Mouse (Mus musculus): Measurements from ENCODE around the gene Kif5a. TPM values are rescaled to one million over a fixed set of nuclear protein-coding genes. Genes with fewer than 3 reads are reported as not detected.

Kif5a gene
- total and polyA plus RNA-seq, 3 experiments = 0.14 to 2.1 TPM; not detected in 1

GRCm38 (mm10) chr10:127265727-127266111, 2.6 kb upstream of the Kif5a start:
- Histone ChIP-seq H3K4me2 (ENCODE audit: insufficient read depth, low read depth, poor library complexity, severe bottlenecking) (no peak overlapping the region), H3K79me2 (replicated peaks; ENCODE audit: control insufficient read depth, extremely low read depth, insufficient read depth, poor library complexity, severe bottlenecking) (peaks cover 12% of the 10 kb centered on the region), H3K4me3 (replicated peaks in 1 of 3; ENCODE audit: low read depth in 2 of 3, low read length in 2 of 3, poor library complexity in 1 of 3) (peak overlapping the region; percentile 45 to 94 (median 88)), H3K9me3 (replicated peaks; ENCODE audit: low read length) (no peaks in the 10 kb centered on the region), H3K27me3 (replicated peaks) (peaks cover 38% of the 10 kb centered on the region), H3K27ac (ENCODE audit: insufficient read depth, low read depth) (no peak overlapping the region), H3K36me3 (replicated peaks in 1 of 2; ENCODE audit: control insufficient read depth in 1 of 2, insufficient read depth in 1 of 2, low read length in 1 of 2) (peaks cover 16 to 29% of the 10 kb centered on the region in 2 experiments), H3K9ac (ENCODE audit: insufficient read depth, low read depth) (no peak overlapping the region; the same call in 1 of the 2 replicates), H3K4me1 (ENCODE audit: control insufficient read depth in 1 of 2, insufficient read depth in 2 of 2) (peaks cover 11 to 22% of the 10 kb centered on the region in 2 experiments)
- TF ChIP-seq E2F4 (IDR thresholded peaks at IDR 0.05; ENCODE audit: insufficient replicate concordance, low read depth, low read length) = no peak
- TF ChIP-seq MXI1 (IDR thresholded peaks at IDR 0.05; ENCODE audit: low read depth, low read length) = no peak
- TF ChIP-seq USF2 (conservative IDR thresholded peaks at IDR 0.05; ENCODE audit: low read depth, low read length) = peak; percentile 19; the same call in 1 of the 2 replicates
- no peak for TF ChIP-seq SIN3A (IDR thresholded peaks at IDR 0.05; ENCODE audit: low read length)
- TF ChIP-seq MYC (IDR thresholded peaks at IDR 0.05; ENCODE audit: low read depth, low read length) = peak; percentile 41; the same call in 1 of the 2 replicates
- TF ChIP-seq USF1 (IDR thresholded peaks at IDR 0.05; ENCODE audit: low read depth, low read length) = peak; percentile 47; the same call in 1 of the 2 replicates
- no peak for TF ChIP-seq POLR2A (IDR thresholded peaks at IDR 0.05; ENCODE audit: low read depth, low read length)
- peak; percentile 41 for TF ChIP-seq SMC3 (IDR thresholded peaks at IDR 0.05; ENCODE audit: low read depth, low read length)
- TF ChIP-seq RAD21 (IDR thresholded peaks at IDR 0.05; ENCODE audit: low read depth, low read length) = peak; percentile 47
- peak in 1 of 2 experiments; percentile 62; a peak in 2 of 4 replicates for TF ChIP-seq CTCF (conservative IDR thresholded peaks at IDR 0.05 in 1 of 2, IDR thresholded peaks at IDR 0.05 in 1 of 2; ENCODE audit: low read depth in 2 of 2, low read length in 2 of 2)
- no peak for TF ChIP-seq ZKSCAN1 (IDR thresholded peaks at IDR 0.05; ENCODE audit: borderline replicate concordance, low read depth, low read length)
- peak; percentile 45 for DNase-seq (ENCODE audit: extremely low read depth)
- dilution Hi-C loops (cut with MboI; ENCODE audit: extremely low pct_ligation_motif_present, extremely low pct_unique_long_range_greater_than_20kb, low sequenced_read_pairs) = no loop called here
- in situ Hi-C loops (cut with MboI; ENCODE audit: low pct_ligation_motif_present, low pct_unique_long_range_greater_than_20kb, low sequenced_read_pairs) = no loop called here

DNA sequence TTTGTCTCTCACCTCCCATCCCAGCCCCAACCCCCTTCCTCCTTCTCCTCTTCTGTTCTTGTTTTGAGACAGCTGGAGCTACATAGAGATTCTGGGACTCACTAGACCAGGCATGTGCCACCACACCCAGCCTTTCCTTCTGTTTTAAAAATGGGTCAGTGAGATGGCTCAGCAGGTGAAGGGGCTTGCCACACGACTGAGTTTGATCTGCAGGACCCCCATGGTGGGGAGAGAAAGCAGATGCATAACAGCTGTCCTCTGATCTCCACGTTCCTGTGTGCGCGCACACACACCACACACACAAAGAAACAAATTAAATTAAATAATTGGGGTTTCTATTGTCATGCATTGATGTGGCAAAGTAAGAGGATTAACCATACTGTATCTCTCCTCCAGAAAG, 1.8 kb upstream of the Kif5a start:
- peaks cover 43% of the 10 kb centered on the region for H3K27me3 ChIP-seq (replicated peaks)
- dilution Hi-C loops (cut with MboI; ENCODE audit: extremely low pct_ligation_motif_present, extremely low pct_unique_long_range_greater_than_20kb, low sequenced_read_pairs) (no loop called here), in situ Hi-C loops (cut with MboI; ENCODE audit: low pct_ligation_motif_present, low pct_unique_long_range_greater_than_20kb, low sequenced_read_pairs) (no loop called here)
- no peaks in the 10 kb centered on the region for H3K9me3 ChIP-seq (replicated peaks; ENCODE audit: low read length)
- H3K9ac ChIP-seq (ENCODE audit: insufficient read depth, low read depth) = no peak overlapping the region
- H3K4me2 ChIP-seq (ENCODE audit: insufficient read depth, low read depth, poor library complexity, severe bottlenecking) = no peak overlapping the region
- TF ChIP-seq E2F4 (IDR thresholded peaks at IDR 0.05; ENCODE audit: insufficient replicate concordance, low read depth, low read length) (no peak), ZKSCAN1 (IDR thresholded peaks at IDR 0.05; ENCODE audit: borderline replicate concordance, low read depth, low read length) (no peak), BHLHE40 (IDR thresholded peaks at IDR 0.05; ENCODE audit: low read depth, low read length) (no peak), MXI1 (IDR thresholded peaks at IDR 0.05; ENCODE audit: low read depth, low read length) (no peak), GABPA (IDR thresholded peaks at IDR 0.05; ENCODE audit: insufficient replicate concordance, low read depth, low read length) (no peak), ELF1 (IDR thresholded peaks at IDR 0.05; ENCODE audit: low read depth, low read length) (no peak), JUND (conservative IDR thresholded peaks at IDR 0.05; ENCODE audit: low read depth, low read length) (no peak)
- peaks cover 11 to 22% of the 10 kb centered on the region in 2 experiments for H3K36me3 ChIP-seq (replicated peaks in 1 of 2; ENCODE audit: control insufficient read depth in 1 of 2, insufficient read depth in 1 of 2, low read length in 1 of 2)
- peaks cover 11 to 22% of the 10 kb centered on the region in 2 experiments for H3K4me1 ChIP-seq (ENCODE audit: control insufficient read depth in 1 of 2, insufficient read depth in 2 of 2)
- no peak overlapping the region for H3K4me3 ChIP-seq (replicated peaks in 1 of 3; ENCODE audit: low read depth in 2 of 3, low read length in 2 of 3, poor library complexity in 1 of 3)
- peaks cover 12% of the 10 kb centered on the region for H3K79me2 ChIP-seq (replicated peaks; ENCODE audit: control insufficient read depth, extremely low read depth, insufficient read depth, poor library complexity, severe bottlenecking)
- no peak overlapping the region for H3K27ac ChIP-seq (ENCODE audit: insufficient read depth, low read depth)
- DNase-seq (ENCODE audit: extremely low read depth) = no peak
